Mouse (Mus musculus): ENCODE measurements at regions not wholly inside any gene's neighbourhood (a gene's known extent, or its start where the extent isn't known, plus 50 kb on each side); places are given as distances from the start of the nearest gene placed in this dataset.
"Not testable (repeated sequence)": the region's sequence is repeated elsewhere in the genome, so short reads cannot be mapped to it uniquely, and the experiment has no call there.

GRCm38 (mm10) chr2:109402556-109402955 lies 122.0 kb upstream of the Mettl15 start:
- intact Hi-C loops (cut with DNase I) = no loop called here
- DNase-seq (ENCODE audit: low spot score in 2 of 2) = no peak

- no peak for DNase-seq (ENCODE audit: low spot score in 2 of 2)
- intact Hi-C loops (cut with DNase I) = no loop called here
Observed at GRCm38 (mm10) chr2:109404262-109404661, 123.7 kb upstream of the Mettl15 start.

- DNase-seq (ENCODE audit: low spot score in 2 of 2) = no peak
- intact Hi-C loops (cut with DNase I) = no loop called here
Observed at GRCm38 (mm10) chr2:109406591-109407079, 126.1 kb upstream of the Mettl15 start.

GRCm38 (mm10) chr2:109420098-109420497 lies 139.6 kb upstream of the Mettl15 start:
- intact Hi-C loops (cut with DNase I) = no loop called here
- no peak for DNase-seq (ENCODE audit: low spot score in 2 of 2)

GRCm38 (mm10) chr2:109431183-109431582 lies 150.6 kb upstream of the Mettl15 start:
- no peak for DNase-seq (ENCODE audit: low spot score in 2 of 2)
- intact Hi-C loops (cut with DNase I) = no loop called here

GRCm38 (mm10) chr2:109442551-109443120 lies 162.1 kb upstream of the Mettl15 start:
- no peak for DNase-seq (ENCODE audit: low spot score in 2 of 2)
- intact Hi-C loops (cut with DNase I) = no loop called here

GRCm38 (mm10) chr2:109443521-109444066 lies 163.0 kb upstream of the Mettl15 start:
- intact Hi-C loops (cut with DNase I) = no loop called here
- DNase-seq (ENCODE audit: low spot score in 2 of 2) = peak in 1 of 2 experiments; percentile 3

GRCm38 (mm10) chr2:109462246-109462645 lies 181.7 kb upstream of the Mettl15 start:
- intact Hi-C loops (cut with DNase I); DNase-seq (ENCODE audit: low spot score in 2 of 2): not testable (repeated sequence)

- intact Hi-C loops (cut with DNase I) = no loop called here
- DNase-seq (ENCODE audit: low spot score in 2 of 2) = no peak
Observed at GRCm38 (mm10) chr2:109484306-109484705, 190.2 kb upstream of the Bdnf start.

GRCm38 (mm10) chr2:109487591-109487990 lies 186.9 kb upstream of the Bdnf start:
- intact Hi-C loops (cut with DNase I) = no loop called here
- no peak for DNase-seq (ENCODE audit: low spot score in 2 of 2)

GRCm38 (mm10) chr2:109502186-109502585 lies 172.3 kb upstream of the Bdnf start:
- intact Hi-C loops (cut with DNase I) = no loop called here
- DNase-seq (ENCODE audit: low spot score in 2 of 2) = peak; percentile 3 to 36

GRCm38 (mm10) chr2:109504906-109505305 lies 169.6 kb upstream of the Bdnf start:
- DNase-seq (ENCODE audit: low spot score in 2 of 2) = no peak
- intact Hi-C loops (cut with DNase I) = no loop called here

- intact Hi-C loops (cut with DNase I) = no loop called here
- no peak for DNase-seq (ENCODE audit: low spot score in 2 of 2)
Observed at GRCm38 (mm10) chr2:109510070-109510979, 164.2 kb upstream of the Bdnf start.

- intact Hi-C loops (cut with DNase I) = no loop called here
- DNase-seq (ENCODE audit: low spot score in 2 of 2) = no peak
Observed at GRCm38 (mm10) chr2:109511142-109511541, 163.4 kb upstream of the Bdnf start.

GRCm38 (mm10) chr2:109519261-109519660 lies 155.2 kb upstream of the Bdnf start:
- no peak for DNase-seq (ENCODE audit: low spot score in 2 of 2)
- intact Hi-C loops (cut with DNase I) = no loop called here

GRCm38 (mm10) chr2:109520471-109520870 lies 154.0 kb upstream of the Bdnf start:
- intact Hi-C loops (cut with DNase I) = no loop called here
- DNase-seq (ENCODE audit: low spot score in 2 of 2) = no peak

GRCm38 (mm10) chr2:109539519-109539918 lies 135.0 kb upstream of the Bdnf start:
- intact Hi-C loops (cut with DNase I) = no loop called here
- no peak for DNase-seq (ENCODE audit: low spot score in 2 of 2)

GRCm38 (mm10) chr2:109546486-109547115 lies 127.9 kb upstream of the Bdnf start:
- intact Hi-C loops (cut with DNase I) = no loop called here
- no peak for DNase-seq (ENCODE audit: low spot score in 2 of 2)

GRCm38 (mm10) chr2:109554644-109555043 lies 119.9 kb upstream of the Bdnf start:
- intact Hi-C loops (cut with DNase I) = no loop called here
- no peak for DNase-seq (ENCODE audit: low spot score in 2 of 2)
